Mouse (Mus musculus) c-Kit-positive CD71-positive TER-119-positive erythroid progenitor cells, embryonic 14.5 days (primary cell): Measurements from ENCODE around the gene Lrp2.

ENCODE experiments used
- DNase-seq: peaks from one replicate; pipeline ENCODE4 v3.0.0-alpha.2; 2013; ENCODE audit warnings: low spot score

Lrp2 gene

GRCm38 (mm10) chr2:69400866-69401604 lies 184.8 kb downstream of the Lrp2 start:
- no peak for DNase-seq

GRCm38 (mm10) chr2:69396760-69397435 lies 189.0 kb downstream of the Lrp2 start:
- no peak for DNase-seq

DNA sequence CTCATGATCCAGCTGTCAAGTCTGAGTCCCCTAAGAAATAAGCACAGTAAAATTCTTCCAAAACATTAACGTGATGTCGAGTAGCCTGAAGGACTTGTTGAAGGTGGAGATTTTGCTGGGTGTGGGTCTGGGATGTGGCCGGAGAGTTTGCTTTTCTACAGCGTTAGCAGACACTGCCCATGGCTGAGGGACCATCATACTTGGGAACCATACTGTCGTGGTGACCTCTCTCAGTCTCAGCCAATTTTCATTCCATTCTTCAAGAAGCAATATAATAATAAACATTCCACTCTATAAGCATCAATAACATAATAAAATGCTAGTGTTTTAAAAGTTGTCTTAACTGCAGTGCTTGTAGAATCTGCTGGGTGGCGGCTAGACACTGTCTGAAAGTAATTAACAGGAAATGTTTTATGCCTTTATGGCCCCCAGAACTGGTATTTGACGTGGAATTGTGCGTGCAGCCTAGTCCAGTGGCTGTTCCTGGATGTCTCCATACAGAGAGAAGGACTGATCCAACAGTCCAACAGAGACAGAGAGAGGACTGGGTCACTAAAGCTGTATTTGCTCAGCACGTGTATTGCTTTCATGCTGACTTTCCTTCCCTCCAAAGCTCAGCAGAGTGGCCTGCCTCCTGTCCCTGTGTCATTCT lies 190.1 kb downstream of the Lrp2 start:
- no peak for DNase-seq

GRCm38 (mm10) chr2:69393947-69394346 lies 191.9 kb downstream of the Lrp2 start:
- DNase-seq: no peak

- DNase-seq: no peak
Observed at GRCm38 (mm10) chr2:69386118-69386871, 199.6 kb downstream of the Lrp2 start.

GRCm38 (mm10) chr2:69382838-69383237 lies 203.0 kb downstream of the Lrp2 start:
- DNase-seq: no peak

DNA sequence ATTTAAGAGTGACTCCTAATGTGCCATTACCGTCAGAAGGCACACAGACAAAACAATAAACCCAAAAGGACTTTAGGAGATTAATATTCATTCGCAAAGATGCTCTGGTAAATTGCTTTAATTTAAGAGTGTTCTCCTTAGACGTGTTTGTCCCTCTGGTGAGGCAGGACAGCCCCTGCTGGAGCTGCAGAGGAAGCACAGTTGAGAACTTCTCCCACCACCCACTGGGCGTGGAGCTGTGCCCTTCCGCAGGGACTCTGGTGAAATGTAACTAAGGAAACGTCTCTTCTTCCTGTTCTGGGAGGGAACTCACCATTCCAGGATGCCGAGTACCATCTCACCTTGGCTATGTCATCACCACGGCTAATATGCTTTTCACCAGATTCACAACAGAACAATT lies 204.1 kb downstream of the Lrp2 start:
- no peak for DNase-seq

- DNase-seq: no peak
Observed at GRCm38 (mm10) chr2:69380281-69380680, 205.6 kb downstream of the Lrp2 start, which contains the start of gene Dhrs9. TSS of gene Dhrs9 (plus strand) at chr2:69380445.

- no peak for DNase-seq
Observed at GRCm38 (mm10) chr2:69379801-69380200, 206.1 kb downstream of the Lrp2 start.

DNA sequence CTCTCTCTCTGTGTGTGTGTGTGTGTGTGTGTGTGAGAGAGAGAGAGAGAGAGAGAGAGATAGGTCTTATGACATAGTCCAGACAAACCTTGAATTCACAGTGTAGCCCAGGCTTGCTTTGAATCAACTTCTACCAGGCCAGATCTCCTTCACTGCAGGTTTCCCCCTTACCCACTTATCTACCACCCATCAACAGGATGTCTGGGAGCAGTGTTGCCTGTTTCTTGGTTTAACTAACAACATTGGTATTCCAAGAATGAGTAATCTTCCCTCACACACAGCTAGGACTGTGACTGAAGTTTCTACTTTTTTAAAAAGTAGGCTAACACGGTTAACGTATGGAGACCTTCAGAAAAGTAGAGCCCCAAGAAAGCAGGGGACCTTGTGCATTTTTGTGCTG lies 209.1 kb downstream of the Lrp2 start:
- no peak for DNase-seq
